Mouse (Mus musculus) heart, postnatal 14 days (tissue): ENCODE measurements around the gene Anapc2. TPM values are rescaled to one million over a fixed set of nuclear protein-coding genes. Genes with fewer than 3 reads are reported as not detected.

Source experiments
- DNase-seq, 2 experiments: peaks; one replicate each; pipeline ENCODE4 v3.0.0; 2021 to 2022
- intact Hi-C: fragments of 180-260 bp; cut with DNase I; formaldehyde crosslinking; loops from one replicate; pipeline ENCODE4 v1.15.1; 2025
- long read RNA-seq, 2 experiments: library from polyadenylated mRNA; stranded (forward); transcript quantifications; one replicate each; pipeline ENCODE4 v2.0.0; 2021
- total RNA-seq, 2 experiments: library from RNA; stranded (reverse); gene quantifications; 2 replicates each; pipeline ENCODE4 v1.2.3; 2021

The Anapc2 gene
- total RNA-seq, result 10 to 100 TPM; 44.0 to 44.1 TPM
- long read RNA-seq, experiment 1, transcript Anapc2-201 (13 exons, 3,004 nt), result major isoform, 54 of 62 reads
- long read RNA-seq, experiment 1, partial matches to known transcripts, result 4 of 62 reads
- long read RNA-seq, experiment 1, other reads (novel, unspliced or antisense), result 4 of 62 reads
- long read RNA-seq, experiment 2, transcript Anapc2-201 (13 exons, 3,004 nt), result major isoform, 50 of 53 reads
- long read RNA-seq, experiment 2, partial matches to known transcripts, result 0 of 53 reads
- long read RNA-seq, experiment 2, other reads (novel, unspliced or antisense), result 3 of 53 reads

- intact Hi-C loops, result no loop called here
- DNase-seq, result peak; percentile 98 to 99
Observed at GRCm38 (mm10) chr2:25271827-25272511, at the start of gene Anapc2, which contains the start of gene Ssna1. Anapc2 (plus strand) TSS chr2:25272478. Ssna1 (minus strand) TSS chr2:25272438.

GRCm38 (mm10) chr2:25223681-25224491 is 48.4 kb upstream of the Anapc2 start:
- DNase-seq, result peak; percentile 84 to 85
- intact Hi-C loops, result no loop called here

- no peak for DNase-seq
- intact Hi-C loops, result no loop called here
Observed at GRCm38 (mm10) chr2:25224492-25224765, 47.8 kb upstream of the Anapc2 start, which contains the start of gene Tubb4b. Tubb4b (minus strand) TSS chr2:25224702.

GRCm38 (mm10) chr2:25224766-25225752 is 47.2 kb upstream of the Anapc2 start:
- intact Hi-C loops, result no loop called here

GRCm38 (mm10) chr2:25225811-25226379 is 46.4 kb upstream of the Anapc2 start:
- DNase-seq, result no peak
- intact Hi-C loops, result no loop called here

More at GRCm38 (mm10) chr2:25224766-25225752, 47.2 kb upstream of the Anapc2 start:
- DNase-seq, result peak; percentile 95

- intact Hi-C loops, result no loop called here
- DNase-seq, result no peak
Observed at GRCm38 (mm10) chr2:25226864-25227263, 45.4 kb upstream of the Anapc2 start.

GRCm38 (mm10) chr2:25227406-25227805 is 44.9 kb upstream of the Anapc2 start:
- intact Hi-C loops, result no loop called here
- no peak for DNase-seq

GRCm38 (mm10) chr2:25228431-25228889 is 43.8 kb upstream of the Anapc2 start:
- intact Hi-C loops, result loop anchor here (1.0 to 2.0 kb wide), 3 partner anchors 24 to 64 kb away; no protein-coding TSS in a partner anchor
- peak; percentile 86 to 89 for DNase-seq

- no peak for DNase-seq
- intact Hi-C loops, result loop anchor here (1.0 to 2.0 kb wide), 3 partner anchors 24 to 64 kb away; no protein-coding TSS in a partner anchor
Observed at GRCm38 (mm10) chr2:25228995-25229530, 43.2 kb upstream of the Anapc2 start.

GRCm38 (mm10) chr2:25229582-25229981 is 42.7 kb upstream of the Anapc2 start:
- intact Hi-C loops, result loop anchor here (2.0 kb wide), 2 partner anchors 23 to 63 kb away; no protein-coding TSS in a partner anchor
- no peak for DNase-seq

GRCm38 (mm10) chr2:25230581-25230980 is 41.7 kb upstream of the Anapc2 start:
- intact Hi-C loops, result no loop called here
- DNase-seq, result no peak

GRCm38 (mm10) chr2:25231038-25231437 is 41.2 kb upstream of the Anapc2 start:
- intact Hi-C loops, result no loop called here
- DNase-seq, result no peak

- no peak for DNase-seq
- intact Hi-C loops, result no loop called here
Observed at GRCm38 (mm10) chr2:25233421-25233820, 38.9 kb upstream of the Anapc2 start.

GRCm38 (mm10) chr2:25234050-25234449 is 38.2 kb upstream of the Anapc2 start, which contains the start of gene Slc34a3:
Slc34a3 (minus strand) TSS chr2:25234364.
- intact Hi-C loops, result no loop called here
- no peak for DNase-seq

- intact Hi-C loops, result no loop called here
- DNase-seq, result no peak
Observed at GRCm38 (mm10) chr2:25234551-25235220, 37.6 kb upstream of the Anapc2 start.

GRCm38 (mm10) chr2:25236614-25237013 is 35.7 kb upstream of the Anapc2 start, which contains the start of gene Rnf224:
Rnf224 (minus strand) TSS chr2:25236787.
- no peak for DNase-seq
- intact Hi-C loops, result no loop called here

- intact Hi-C loops, result no loop called here
- no peak for DNase-seq
Observed at GRCm38 (mm10) chr2:25237522-25237921, 34.8 kb upstream of the Anapc2 start.

GRCm38 (mm10) chr2:25238106-25238505 is 34.2 kb upstream of the Anapc2 start:
- intact Hi-C loops, result no loop called here
- no peak for DNase-seq
